Mouse (Mus musculus) stomach, postnatal 0 days (tissue): ENCODE results near the gene St6galnac6.

ENCODE experiments used
- CTCF ChIP-seq: IDR thresholded peaks from 2 replicates; pipeline ENCODE4 v1.5.1; 2016; ENCODE audit warnings: antibody characterized with exemption, low read depth, mild to moderate bottlenecking, moderate library complexity
- EP300 ChIP-seq: optimal IDR thresholded peaks from 2 replicates; pipeline ENCODE3; 2016; ENCODE audit warnings: antibody characterized with exemption

- TF ChIP-seq CTCF: no peak
- no peak for TF ChIP-seq EP300
These were observed at the start of gene St6galnac6 for GRCm38 (mm10) chr2:32599409-32599808.
